Mouse (Mus musculus) heart, postnatal 10 days (tissue): Measurements from ENCODE around the gene 4932438H23Rik. TPM values are rescaled to one million over a fixed set of nuclear protein-coding genes. Genes with fewer than 3 reads are reported as not detected.
A peak's percentile ranks its signal among the peaks of the same experiment; 100 is the strongest.

Source experiments
- DNase-seq, 2 experiments: peaks; one replicate each; pipeline ENCODE4 v3.0.0; 2021
- intact Hi-C: fragments of 180-260 bp; cut with DNase I; formaldehyde crosslinking; loops from one replicate; pipeline ENCODE4 v1.15.1; 2025
- total RNA-seq, 2 experiments: library from RNA; stranded (reverse); gene quantifications; 2 replicates each; pipeline ENCODE4 v1.2.3; 2021

4932438H23Rik gene
- under 1 TPM in 1 of 2 experiments, not detected in 1; 0.19 TPM for total RNA-seq

GRCm38 (mm10) chr16:91095022-91095421 lies at the start of gene 4932438H23Rik:
TSS of gene 4932438H23Rik (minus strand) at chr16:91095122.
- intact Hi-C loops: no loop called here
- no peak for DNase-seq

- no peak for DNase-seq
- intact Hi-C loops: no loop called here
Measured at GRCm38 (mm10) chr16:91140991-91141630, 46.2 kb upstream of the 4932438H23Rik start.

- no peak for DNase-seq
- intact Hi-C loops: no loop called here
Measured at GRCm38 (mm10) chr16:91140457-91140856, 45.5 kb upstream of the 4932438H23Rik start.

- no peak for DNase-seq
- intact Hi-C loops: no loop called here
Measured at GRCm38 (mm10) chr16:91140056-91140455, 45.1 kb upstream of the 4932438H23Rik start.

- intact Hi-C loops: no loop called here
- DNase-seq: peak; percentile 78
Measured at GRCm38 (mm10) chr16:91139481-91139880, 44.6 kb upstream of the 4932438H23Rik start.

- no peak for DNase-seq
- intact Hi-C loops: no loop called here
Measured at GRCm38 (mm10) chr16:91138736-91139135, 43.8 kb upstream of the 4932438H23Rik start.

- DNase-seq: no peak
- intact Hi-C loops: no loop called here
Measured at GRCm38 (mm10) chr16:91138151-91138550, 43.2 kb upstream of the 4932438H23Rik start.

- intact Hi-C loops: no loop called here
Measured at GRCm38 (mm10) chr16:91136607-91137006, 41.7 kb upstream of the 4932438H23Rik start.

GRCm38 (mm10) chr16:91129916-91130315 lies 35.0 kb upstream of the 4932438H23Rik start:
- no peak for DNase-seq

More at GRCm38 (mm10) chr16:91136607-91137006, 41.7 kb upstream of the 4932438H23Rik start:
- no peak for DNase-seq

GRCm38 (mm10) chr16:91128431-91128830 lies 33.5 kb upstream of the 4932438H23Rik start:
- no peak for DNase-seq
- intact Hi-C loops: no loop called here

More at GRCm38 (mm10) chr16:91129916-91130315, 35.0 kb upstream of the 4932438H23Rik start:
- intact Hi-C loops: no loop called here

GRCm38 (mm10) chr16:91126734-91127524 lies 32.0 kb upstream of the 4932438H23Rik start:
- intact Hi-C loops: no loop called here
- DNase-seq: no peak

- intact Hi-C loops: no loop called here
- no peak for DNase-seq
Measured at GRCm38 (mm10) chr16:91124256-91124655, 29.3 kb upstream of the 4932438H23Rik start.

- no peak for DNase-seq
- intact Hi-C loops: no loop called here
Measured at GRCm38 (mm10) chr16:91123821-91124220, 28.9 kb upstream of the 4932438H23Rik start.

- intact Hi-C loops: no loop called here
- no peak for DNase-seq
Measured at GRCm38 (mm10) chr16:91119879-91120278, 25.0 kb upstream of the 4932438H23Rik start.

- intact Hi-C loops: no loop called here
- no peak for DNase-seq
Measured at GRCm38 (mm10) chr16:91116696-91117095, 21.8 kb upstream of the 4932438H23Rik start.

GRCm38 (mm10) chr16:91116006-91116405 lies 21.1 kb upstream of the 4932438H23Rik start:
- intact Hi-C loops: no loop called here
- no peak for DNase-seq

- intact Hi-C loops: no loop called here
- DNase-seq: peak in 1 of 2 experiments; percentile 30
Measured at GRCm38 (mm10) chr16:91110999-91111535, 16.1 kb upstream of the 4932438H23Rik start.

- no peak for DNase-seq
- intact Hi-C loops: no loop called here
Measured at GRCm38 (mm10) chr16:91107608-91108007, 12.7 kb upstream of the 4932438H23Rik start.

- intact Hi-C loops: no loop called here
- no peak for DNase-seq
Measured at GRCm38 (mm10) chr16:91105481-91106051, 10.6 kb upstream of the 4932438H23Rik start.

- DNase-seq: no peak
- intact Hi-C loops: no loop called here
Measured at GRCm38 (mm10) chr16:91104821-91105480, 10.0 kb upstream of the 4932438H23Rik start.

GRCm38 (mm10) chr16:91103386-91103785 lies 8.5 kb upstream of the 4932438H23Rik start:
- no peak for DNase-seq
- intact Hi-C loops: no loop called here
